Mouse (Mus musculus) large intestine, adult 2 months (tissue): ENCODE measurements around the gene Fsip1. TPM values are rescaled to one million over a fixed set of nuclear protein-coding genes. Genes with fewer than 3 reads are reported as not detected.

Experiments used
- DNase-seq: peaks from one replicate; pipeline ENCODE4 v3.0.0-alpha.2; 2012; ENCODE audit warnings: low read depth, low spot score
- WGBS: fragments of 180-500 bp; shearing (Covaris S2); methylation state at CpG from one replicate; pipeline ENCODE4 v1.1.7; 2018; 5-methylcytosine and 5-hydroxymethylcytosine counted together
- polyA plus RNA-seq: library from polyadenylated mRNA; depleted of rRNA; stranded (reverse); fragments of >200 nt; gene quantifications from 2 replicates; pipeline ENCODE4 v1.2.3, GENCODE M21; 2012

Fsip1 gene
- polyA plus RNA-seq, 1 experiment: not detected

GRCm38 (mm10) chr2:118259746-118260145 lies 3.0 kb upstream of the Fsip1 start:
- 58% methylated on average over 5 of the region's 5 CpGs for WGBS
- no peak for DNase-seq

- no peak for DNase-seq
- 58% methylated on average over 8 of the region's 8 CpGs for WGBS
These were observed 328 bp upstream of the Fsip1 start for GRCm38 (mm10) chr2:118257094-118257493.

- 67% methylated on average over 8 of the region's 8 CpGs for WGBS
- no peak for DNase-seq
These were observed 2.2 kb downstream of the Fsip1 start for GRCm38 (mm10) chr2:118254516-118254915.

GRCm38 (mm10) chr2:118248966-118249365 lies 7.8 kb downstream of the Fsip1 start:
- WGBS: 64% methylated on average over 12 of the region's 12 CpGs
- DNase-seq: no peak

GRCm38 (mm10) chr2:118248016-118248415 lies 8.8 kb downstream of the Fsip1 start:
- no peak for DNase-seq
- WGBS: 54% methylated on average over 2 of the region's 2 CpGs

GRCm38 (mm10) chr2:118245914-118246313 lies 10.9 kb downstream of the Fsip1 start:
- WGBS: 3% methylated on average over 10 of the region's 10 CpGs
- DNase-seq: peak; percentile 55

GRCm38 (mm10) chr2:118236196-118236595 lies 20.6 kb downstream of the Fsip1 start:
- DNase-seq: no peak
- WGBS: 77% methylated on average over 7 of the region's 7 CpGs

- 75% methylated on average over 3 of the region's 3 CpGs for WGBS
- DNase-seq: no peak
These were observed 21.2 kb downstream of the Fsip1 start for GRCm38 (mm10) chr2:118235614-118236013.

- WGBS: 56% methylated on average over 3 of the region's 3 CpGs
- no peak for DNase-seq
These were observed 26.2 kb downstream of the Fsip1 start for GRCm38 (mm10) chr2:118230544-118230943.

GRCm38 (mm10) chr2:118228486-118229079 lies 28.2 kb downstream of the Fsip1 start:
- DNase-seq: no peak
- 87% methylated on average over 4 of the region's 4 CpGs for WGBS

GRCm38 (mm10) chr2:118225316-118226041 lies 31.3 kb downstream of the Fsip1 start:
- no peak for DNase-seq
- 79% methylated on average over 10 of the region's 10 CpGs for WGBS

- DNase-seq: no peak
- 54% methylated on average over 4 of the region's 4 CpGs for WGBS
These were observed 38.7 kb downstream of the Fsip1 start for GRCm38 (mm10) chr2:118217993-118218595.

GRCm38 (mm10) chr2:118209712-118210111 lies 47.1 kb downstream of the Fsip1 start:
- DNase-seq: no peak
- WGBS: 55% methylated on average over 5 of the region's 5 CpGs

GRCm38 (mm10) chr2:118208651-118209050 lies 48.1 kb downstream of the Fsip1 start:
- no peak for DNase-seq
- 51% methylated on average over 5 of the region's 5 CpGs for WGBS

GRCm38 (mm10) chr2:118205991-118206585 lies 50.7 kb downstream of the Fsip1 start:
- WGBS: 60% methylated on average over 8 of the region's 8 CpGs
- no peak for DNase-seq

GRCm38 (mm10) chr2:118204646-118205045 lies 52.1 kb downstream of the Fsip1 start:
- DNase-seq: no peak
- WGBS: 56% methylated on average over 4 of the region's 4 CpGs

- 15% methylated on average over 16 of the region's 16 CpGs for WGBS
These were observed 52.9 kb downstream of the Fsip1 start for GRCm38 (mm10) chr2:118203739-118204461.

GRCm38 (mm10) chr2:118202934-118203333 lies 53.8 kb downstream of the Fsip1 start:
- 58% methylated on average over 2 of the region's 2 CpGs for WGBS
- DNase-seq: no peak

More at GRCm38 (mm10) chr2:118203739-118204461, 52.9 kb downstream of the Fsip1 start:
- DNase-seq: no peak

GRCm38 (mm10) chr2:118201983-118202382 lies 54.8 kb downstream of the Fsip1 start:
- DNase-seq: no peak

GRCm38 (mm10) chr2:118199867-118200266 lies 56.9 kb downstream of the Fsip1 start:
- peak; percentile 43 for DNase-seq
- WGBS: 7% methylated on average over 5 of the region's 5 CpGs
